Mouse (Mus musculus): ENCODE measurements around the gene Gadd45b.

Gene Gadd45b

DNA sequence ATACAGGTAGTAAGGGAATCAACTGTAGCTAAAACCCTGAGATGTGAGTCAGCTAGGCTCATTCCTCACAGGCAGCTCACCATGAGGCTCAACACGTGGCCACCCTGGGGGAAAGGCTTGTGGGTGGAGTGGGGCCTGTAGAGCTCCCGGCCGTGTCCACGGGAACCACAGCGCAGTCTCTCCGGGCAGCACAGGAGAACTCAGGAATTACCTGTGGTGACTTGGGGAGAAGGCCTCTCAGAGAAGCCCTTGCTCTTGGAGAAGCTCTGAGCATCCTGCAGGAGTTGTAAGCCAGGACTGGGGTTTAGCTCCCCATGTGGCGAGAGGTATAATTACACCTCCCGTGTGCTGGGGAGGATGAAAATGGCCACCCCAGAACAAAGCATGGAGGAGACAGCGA is 25.7 kb downstream of the Gadd45b start:
- DNase-seq (ENCODE audit: low read depth, low spot score), result peak; percentile 86

DNA sequence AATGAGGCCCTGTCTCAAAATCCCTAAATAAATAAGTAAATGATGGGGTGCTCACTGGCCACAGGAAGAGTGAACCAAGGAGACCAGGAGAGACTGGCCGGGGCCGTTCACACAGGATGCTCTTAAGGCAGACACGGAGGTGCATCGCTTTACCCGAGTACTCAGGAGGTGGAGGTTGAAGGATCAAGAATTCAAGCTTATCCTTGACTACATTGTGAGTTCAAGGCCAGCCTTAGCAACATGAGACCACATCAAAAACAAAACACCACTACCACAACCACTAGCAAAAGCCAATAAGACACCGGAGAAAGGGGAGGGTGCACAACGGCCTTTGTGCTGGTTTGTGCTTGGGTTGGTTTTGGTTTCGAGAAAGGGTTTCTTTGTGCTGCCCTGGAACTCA is 26.5 kb downstream of the Gadd45b start:
- peak; percentile 41 for DNase-seq (ENCODE audit: low read depth, low spot score)

DNA sequence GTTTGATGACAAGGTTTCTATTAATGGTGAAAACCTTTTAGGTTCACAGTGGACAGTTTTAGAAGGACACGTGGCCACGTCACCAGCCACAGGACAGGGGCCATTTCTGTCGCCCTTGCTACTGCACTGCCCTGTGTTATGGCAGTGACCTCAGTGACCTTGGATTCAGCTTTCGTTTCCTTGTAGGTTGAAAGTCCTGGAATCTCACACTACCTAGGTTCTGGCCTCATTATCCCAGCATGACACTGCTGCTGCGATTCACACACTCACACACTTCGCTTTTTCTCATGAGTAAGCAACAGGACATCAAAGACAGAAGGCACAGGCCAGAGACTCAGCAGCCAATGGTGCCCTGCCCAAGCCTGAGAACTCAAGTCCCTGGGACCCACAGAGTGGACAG is 27.0 kb downstream of the Gadd45b start:
- DNase-seq (ENCODE audit: low read depth, low spot score), result no peak

DNA sequence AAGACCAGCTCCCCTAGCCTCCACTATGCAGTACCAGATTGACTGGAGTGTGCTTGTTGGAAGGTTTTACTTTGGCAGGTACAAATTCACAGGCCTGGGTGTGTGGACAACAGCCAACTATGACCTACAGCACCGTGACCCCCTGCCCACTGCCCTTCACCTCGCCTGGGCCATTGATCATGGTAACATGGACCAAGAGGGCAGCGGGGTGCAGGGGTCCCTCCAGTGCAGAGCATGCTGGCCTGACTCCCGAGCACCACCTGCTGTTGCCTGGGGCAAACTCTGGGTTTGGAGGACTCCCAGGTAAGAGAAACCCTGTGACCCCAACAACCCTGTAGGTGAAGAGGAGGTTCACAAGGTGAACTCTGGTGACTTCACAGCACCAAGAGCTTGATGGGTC is 27.9 kb downstream of the Gadd45b start:
- DNase-seq (ENCODE audit: low read depth, low spot score), result no peak

DNA sequence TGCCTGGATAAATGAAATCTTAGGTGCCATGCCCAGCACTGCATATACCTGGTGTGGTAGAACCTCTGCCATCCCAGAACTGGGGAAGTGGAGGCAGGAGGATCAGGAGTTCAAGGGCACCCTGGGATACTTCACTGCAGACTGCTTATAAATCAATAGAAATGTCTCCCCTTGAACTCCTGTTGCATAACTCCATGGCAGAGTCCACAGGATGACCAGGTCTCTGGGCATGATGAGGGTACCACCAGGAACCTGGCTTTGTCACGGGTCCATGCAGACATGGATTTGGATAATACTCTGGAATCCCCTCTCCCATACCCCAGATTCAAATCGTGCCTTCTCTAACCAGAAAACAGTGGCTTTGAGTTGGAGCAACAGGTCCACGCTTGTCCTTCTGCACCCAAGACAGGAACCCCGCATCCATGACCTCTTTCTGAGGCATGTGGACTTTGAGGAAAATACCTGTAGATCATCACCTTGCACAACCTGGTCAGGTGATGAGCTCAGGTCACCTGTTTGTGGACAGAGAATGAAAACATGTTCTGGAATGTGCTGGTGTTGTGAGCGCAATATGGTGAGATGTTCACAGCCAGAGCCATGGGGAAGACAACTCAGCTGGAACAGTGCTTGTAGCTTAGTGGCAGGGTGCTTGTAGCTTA is 29.2 kb downstream of the Gadd45b start:
- DNase-seq (ENCODE audit: low read depth, low spot score), result no peak

DNA sequence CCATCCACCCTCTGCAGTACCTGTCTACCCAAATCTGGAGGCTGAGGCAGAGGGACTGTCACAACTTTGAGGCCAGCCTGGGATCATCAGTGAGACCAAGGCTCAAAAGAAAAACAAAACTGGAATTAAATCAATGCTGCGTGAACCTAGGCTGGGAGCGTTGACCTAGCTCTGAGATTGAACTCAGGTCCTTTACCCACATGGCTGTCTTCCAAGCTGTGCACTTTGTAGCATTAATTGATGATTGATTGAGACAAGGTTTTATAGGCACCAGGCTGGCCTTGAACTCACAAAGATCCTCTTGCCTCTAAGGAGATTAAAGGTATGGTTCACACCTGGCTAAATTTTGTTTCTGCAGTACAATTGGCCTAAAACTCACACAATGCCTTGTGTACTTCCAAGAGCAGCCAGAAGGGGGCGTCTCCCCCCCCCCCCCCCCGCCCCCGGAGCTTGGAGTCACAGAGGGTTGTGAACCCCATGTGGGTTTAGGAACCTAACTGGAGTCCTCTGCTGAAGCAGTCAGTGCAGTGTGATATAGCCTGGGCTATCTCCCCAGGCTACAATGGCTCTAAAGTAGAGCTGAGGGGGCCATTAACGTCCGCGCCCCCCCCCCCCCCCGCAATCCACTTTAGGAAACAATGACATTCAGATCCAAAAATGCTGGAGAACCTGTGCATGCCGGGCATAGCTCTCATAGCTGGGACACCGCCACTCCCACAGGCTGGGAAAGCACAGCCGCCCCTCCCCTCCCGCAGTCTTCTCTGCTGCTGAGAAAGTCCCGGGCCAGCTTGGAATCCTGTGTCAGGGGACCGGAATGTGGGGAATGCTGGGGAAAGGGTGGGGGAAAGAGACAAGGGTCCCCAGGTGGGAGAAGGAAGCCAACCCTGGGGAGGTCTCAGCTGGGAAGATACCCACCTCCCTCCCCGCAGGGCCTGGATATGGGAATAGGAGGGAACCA is 31.0 kb downstream of the Gadd45b start:
- DNase-seq (ENCODE audit: low read depth, low spot score), result peak; percentile 52

DNA sequence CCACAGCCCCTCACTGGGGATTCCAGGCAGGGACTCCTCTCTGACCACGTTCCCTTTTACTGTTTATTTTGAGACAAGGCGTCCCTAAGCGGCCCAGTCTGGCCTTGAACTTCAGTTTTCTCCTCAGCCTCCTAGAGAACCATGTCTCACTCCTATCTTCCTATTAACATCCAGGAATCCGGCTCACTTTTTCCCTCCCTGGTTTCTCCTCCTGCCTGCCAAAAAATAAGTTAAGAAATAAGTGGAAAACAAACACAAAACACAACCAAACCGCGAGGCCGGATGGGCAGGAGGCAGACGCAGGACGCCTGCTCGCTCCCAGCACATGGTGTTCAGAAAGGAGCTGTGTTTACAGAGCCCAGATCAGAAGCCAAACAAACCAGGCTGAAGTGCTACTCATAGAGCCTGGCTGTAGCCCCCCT is 32.2 kb downstream of the Gadd45b start:
- DNase-seq (ENCODE audit: low read depth, low spot score), result no peak

DNA sequence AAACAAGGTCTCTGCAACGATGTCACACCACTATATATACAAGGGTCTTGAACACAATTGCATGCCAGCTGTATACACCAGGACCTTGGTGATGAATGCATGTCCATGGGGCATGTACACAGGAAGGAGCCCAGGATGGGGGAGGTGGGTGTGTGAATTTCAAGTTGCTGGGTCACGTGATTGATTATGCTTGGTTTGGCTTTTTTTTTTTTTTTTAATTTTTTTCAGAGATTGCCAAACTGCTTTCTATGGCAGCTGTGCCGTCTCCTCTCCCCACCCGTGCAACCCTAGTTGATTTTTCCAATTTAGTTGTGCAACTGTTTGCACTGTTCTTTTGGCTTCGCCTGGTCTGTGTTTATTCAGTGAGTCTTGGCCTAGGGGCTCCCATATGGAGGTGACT is 32.7 kb downstream of the Gadd45b start:
- DNase-seq (ENCODE audit: low read depth, low spot score), result no peak

DNA sequence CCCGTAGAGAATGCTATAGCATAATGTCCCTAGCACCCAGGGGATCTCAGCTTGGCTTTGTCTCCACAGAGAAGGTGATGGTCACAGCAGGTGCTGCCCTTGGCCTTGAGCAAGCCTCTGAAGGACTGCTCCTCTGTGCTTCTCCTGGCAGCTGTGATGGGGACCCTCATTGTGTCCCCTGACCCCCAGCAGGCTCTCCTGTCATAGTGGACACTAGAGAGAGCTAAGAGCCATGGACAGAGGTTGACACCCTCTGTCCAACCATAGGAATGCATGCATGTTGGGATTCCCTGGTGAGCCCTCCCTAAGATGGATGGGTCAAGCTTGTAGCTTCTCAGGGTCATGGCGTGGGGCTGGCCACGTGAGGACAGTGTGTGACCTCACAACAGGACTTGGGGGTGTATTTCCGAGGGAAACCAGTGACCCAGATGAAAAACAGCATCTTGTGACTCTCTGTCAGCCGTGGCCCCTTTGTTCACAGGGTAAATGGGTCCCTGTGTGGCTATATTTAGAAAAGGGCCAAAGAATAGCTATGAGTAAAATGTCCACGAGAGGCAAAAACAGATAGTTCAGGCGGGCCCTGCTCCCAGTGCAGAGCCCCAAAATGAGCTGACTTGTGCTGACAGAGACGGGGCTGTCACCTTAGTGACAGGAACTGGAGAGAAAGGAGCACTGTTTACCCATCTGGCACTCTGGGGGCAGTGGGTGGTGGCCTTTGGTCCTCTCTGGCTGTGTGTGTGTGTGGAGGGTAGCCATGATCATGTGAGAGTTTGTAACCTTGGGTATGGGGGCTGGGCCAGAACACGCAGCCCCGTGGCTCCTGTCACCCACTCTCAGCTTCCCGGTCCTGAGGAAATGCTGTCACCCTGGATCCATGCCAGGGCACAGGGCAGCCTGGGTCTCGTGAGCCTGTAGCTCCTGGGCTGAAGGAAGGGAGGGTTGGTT is 33.4 kb downstream of the Gadd45b start:
- no peak for DNase-seq (ENCODE audit: low read depth, low spot score)

DNA sequence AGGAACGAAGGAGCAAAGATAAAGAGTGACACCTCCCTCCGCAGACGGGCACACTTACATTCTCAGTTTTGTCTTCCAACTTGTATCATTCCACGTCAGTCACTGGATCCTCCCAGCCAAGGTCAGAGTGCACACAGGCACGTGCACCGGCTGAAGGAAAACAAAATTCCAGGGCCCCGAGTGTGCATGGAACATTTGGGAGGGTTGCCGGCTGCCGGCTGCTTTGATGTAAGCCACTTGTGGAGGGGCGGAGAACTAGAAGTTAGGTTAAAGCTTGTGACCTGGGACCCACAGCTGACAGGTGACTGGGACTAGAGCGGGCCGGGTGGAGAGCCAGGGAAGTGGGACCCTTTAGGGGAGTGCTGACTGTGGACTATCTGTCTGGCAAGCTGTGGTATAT is 36.4 kb downstream of the Gadd45b start:
- DNase-seq (ENCODE audit: low read depth, low spot score), result no peak

DNA sequence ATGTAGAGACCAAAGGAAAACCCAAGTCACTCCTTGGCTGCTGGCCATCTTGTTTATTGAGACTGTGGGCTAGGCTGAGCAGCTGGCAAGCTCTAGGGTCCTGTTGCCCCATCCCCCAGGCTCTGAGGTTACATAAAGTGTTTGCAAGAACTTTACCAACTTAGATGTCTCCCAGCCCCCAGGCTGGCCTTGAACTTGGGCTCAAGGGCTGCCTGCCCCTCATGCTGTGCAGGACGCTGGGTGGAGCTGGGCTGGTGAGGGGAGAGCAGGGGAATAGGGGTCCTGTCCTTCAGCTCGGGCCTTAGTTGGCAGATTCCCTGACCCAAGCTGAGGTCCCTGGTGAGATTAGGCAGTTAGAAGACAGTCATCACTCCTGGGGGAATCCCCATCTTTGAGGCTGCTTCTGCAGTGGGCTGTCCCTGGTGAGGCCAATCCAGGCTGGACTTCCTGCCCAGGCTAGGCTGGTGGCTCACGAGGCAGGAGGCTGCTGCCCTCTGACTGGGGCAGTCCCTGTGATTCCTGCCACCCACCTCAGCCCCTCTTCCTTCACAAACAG is 37.3 kb downstream of the Gadd45b start:
- DNase-seq (ENCODE audit: low read depth, low spot score), result peak; percentile 53

DNA sequence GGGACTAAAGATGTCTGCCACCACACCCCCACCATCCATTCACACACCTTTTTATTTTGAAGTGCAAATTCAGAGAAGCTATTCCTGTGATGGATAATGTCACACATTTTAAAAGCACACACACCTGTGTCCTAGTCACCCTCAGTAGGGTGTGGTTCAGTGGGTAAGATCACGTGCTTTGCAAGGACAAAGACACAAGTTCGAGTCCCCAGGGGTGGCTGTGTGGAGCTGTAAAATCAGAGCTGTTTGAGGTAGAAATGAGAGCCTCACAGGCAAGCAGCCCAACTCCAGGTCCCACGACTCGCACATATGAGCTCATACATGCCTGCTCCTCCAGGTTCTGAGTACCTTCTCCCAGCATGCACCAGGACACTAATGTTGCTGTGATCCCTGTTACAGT is 38.2 kb downstream of the Gadd45b start:
- no peak for DNase-seq (ENCODE audit: low read depth, low spot score)

DNA sequence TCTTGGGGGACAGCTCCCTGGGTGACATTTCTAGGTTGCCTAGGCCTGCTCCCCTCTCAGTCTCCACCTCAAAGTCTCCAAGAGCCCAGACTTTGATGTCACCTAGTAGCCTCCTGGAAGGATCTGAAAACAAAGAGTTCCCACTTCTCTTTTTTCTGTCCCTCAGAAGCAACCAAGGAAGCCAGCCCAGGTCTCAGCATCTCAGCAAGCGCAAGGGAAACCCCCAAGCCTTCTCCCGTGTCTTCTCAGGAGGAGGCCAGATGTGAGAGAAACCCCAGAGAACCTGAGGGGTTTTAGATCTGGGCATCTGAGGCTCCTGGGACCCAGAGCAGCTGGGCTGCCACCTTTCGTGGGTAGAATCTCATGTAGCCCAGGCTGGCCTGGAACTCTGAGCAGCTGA is 39.4 kb downstream of the Gadd45b start:
- DNase-seq (ENCODE audit: low read depth, low spot score), result no peak

DNA sequence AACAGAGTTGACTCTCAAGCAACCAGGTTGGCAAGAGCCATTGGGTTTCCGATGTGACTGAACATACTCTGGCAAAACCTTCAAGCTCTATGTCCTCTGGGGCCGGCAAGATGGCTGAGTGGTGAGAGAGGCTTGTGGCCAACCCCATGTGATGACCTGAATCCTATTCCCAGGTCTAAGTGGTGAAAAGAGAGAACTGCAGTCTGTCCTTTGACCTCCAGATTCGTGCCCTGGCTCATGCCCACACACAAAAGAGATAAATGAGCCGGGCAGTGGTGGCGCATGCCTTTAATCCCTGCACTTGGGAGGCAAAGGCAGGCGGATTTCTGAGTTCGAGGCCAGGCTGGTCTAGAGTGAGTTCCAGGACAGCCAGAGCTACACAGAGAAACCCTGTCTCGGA is 40.3 kb downstream of the Gadd45b start:
- DNase-seq (ENCODE audit: low read depth, low spot score), result no peak

DNA sequence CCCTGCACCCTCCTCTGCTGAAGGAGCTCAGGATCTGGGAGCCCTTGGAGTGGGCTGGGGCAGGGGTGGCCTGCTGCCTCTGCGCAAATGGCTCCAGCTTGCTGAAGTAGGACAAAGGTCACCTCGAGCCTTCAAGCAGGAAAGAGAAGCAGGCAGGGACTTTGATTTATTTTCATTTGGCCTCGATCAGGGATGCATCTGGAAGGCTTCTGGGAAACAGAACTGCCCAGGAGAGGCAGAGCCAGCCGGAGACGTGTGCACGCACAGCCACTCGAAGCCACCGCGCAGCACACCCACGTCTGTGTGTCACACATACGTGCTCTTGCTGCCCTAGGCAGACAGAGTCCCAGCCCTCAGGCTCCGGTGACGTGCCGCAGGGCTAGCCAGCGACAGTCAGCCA is 41.7 kb downstream of the Gadd45b start:
- DNase-seq (ENCODE audit: low read depth, low spot score), result no peak

DNA sequence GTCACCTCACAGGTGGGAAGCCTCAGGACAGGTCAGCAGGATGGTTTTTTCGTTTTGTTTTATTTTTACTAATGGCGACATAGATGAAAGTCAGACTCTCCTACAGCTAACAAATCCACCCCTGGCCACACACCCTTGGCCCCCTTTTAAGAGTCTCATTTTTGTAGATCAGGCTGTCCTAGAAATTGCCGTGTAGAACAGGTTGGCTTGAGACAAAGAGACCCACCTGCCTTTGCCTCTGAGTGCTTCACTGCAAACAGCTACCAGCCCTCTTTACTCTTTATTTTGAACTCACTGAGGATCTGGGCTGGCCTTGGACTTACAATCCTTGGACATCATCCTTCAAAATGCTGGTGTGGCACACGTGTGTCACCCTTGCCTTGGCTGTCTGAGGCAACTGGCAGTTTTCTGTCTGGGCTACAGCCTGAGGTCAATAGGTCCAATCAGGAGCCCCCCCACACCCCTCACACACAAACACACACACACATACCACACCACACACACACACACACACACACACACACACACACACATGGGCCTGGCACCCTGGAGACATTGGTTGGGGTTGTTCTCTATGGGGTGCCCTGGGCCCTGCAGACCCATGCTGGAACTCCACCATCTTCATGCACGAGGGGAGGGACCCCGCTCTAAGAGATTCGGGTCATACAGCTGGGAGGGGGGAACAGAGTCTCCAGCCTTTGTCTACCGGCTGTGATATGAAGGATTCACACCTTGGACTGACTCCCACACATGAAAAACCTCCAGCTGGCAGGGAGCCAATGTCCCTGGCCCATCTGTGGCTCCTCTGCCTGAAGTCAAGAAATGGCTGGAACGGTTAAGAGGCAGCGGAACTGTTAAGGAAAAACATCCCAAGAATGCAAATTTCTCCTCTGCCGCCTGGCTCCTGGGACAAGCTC is 42.5 kb downstream of the Gadd45b start:
- DNase-seq (ENCODE audit: low read depth, low spot score), result no peak

DNA sequence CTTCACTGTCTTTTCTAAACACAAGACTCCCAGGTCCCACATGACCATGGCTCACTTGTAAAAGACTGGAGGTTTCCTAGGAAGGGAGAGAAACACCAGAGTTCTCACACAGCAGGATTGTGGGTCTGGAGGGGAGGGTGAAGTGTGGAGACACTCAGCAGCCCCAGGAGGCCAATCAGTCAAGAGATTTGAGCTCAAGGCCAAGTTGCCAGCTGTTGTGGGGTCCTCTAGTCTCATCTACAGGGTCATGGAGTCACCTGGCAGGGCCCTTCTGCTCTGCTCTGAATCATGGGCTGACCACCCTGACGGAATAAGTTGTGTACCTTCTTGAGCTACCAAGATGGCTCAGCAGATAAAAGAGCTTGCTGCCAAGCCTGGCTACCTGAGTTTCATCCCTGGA is 43.8 kb downstream of the Gadd45b start:
- DNase-seq (ENCODE audit: low read depth, low spot score), result no peak

DNA sequence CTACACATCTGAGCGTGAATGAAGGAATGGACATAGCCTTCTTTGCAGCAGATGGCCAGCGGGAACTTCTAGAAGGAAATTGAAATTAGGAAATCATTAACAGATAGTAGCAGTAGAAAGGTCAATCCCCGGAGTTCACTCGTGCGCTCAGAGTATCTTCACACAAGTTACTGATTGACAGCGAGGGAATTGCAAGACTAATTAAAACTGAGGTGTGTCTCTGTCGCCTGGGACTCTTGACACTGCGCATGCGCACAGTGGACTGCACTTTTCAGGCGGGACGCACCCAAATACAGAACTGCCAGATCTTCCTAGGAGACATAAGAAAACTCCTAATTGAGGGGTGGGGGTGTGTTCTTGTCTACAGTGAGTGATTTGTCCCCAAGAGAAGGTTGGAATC is 45.6 kb downstream of the Gadd45b start:
- DNase-seq (ENCODE audit: low read depth, low spot score), result no peak

DNA sequence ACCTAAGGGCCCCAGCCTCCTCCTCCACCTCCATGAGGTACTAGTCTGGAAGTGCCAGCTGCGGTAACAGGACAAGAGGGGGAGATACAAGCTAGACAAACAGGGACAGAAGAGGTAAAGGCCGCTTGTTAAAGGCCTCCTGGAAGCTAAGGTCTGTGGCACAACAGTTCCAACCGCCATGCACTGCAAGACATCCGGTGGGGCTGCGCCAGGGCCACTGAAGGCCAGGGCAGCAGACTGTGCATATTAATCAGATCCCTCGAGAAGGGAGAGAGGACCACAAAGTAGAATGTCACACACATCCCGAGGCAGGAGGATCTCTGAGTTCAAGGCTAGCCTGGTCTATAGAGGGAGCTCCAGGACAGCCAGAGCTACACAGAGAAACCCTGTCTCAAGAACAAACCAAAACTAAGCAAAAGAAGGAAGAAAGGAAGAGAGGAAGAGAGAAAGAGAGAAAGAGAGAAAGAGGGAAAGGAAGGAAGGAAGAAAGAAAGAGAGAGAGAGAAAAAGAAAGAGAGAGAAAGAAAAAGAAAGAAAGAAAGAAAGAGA is 51.8 kb downstream of the Gadd45b start:
- peak; percentile 29 for DNase-seq (ENCODE audit: low read depth, low spot score)

Measured in CD4-positive, CD25-positive, alpha-beta regulatory T cell, adult 2 months (primary cell).